Mouse (Mus musculus): ENCODE data around the gene Slc25a22. TPM values are rescaled to one million over a fixed set of nuclear protein-coding genes. Genes with fewer than 3 reads are reported as not detected.

Gene Slc25a22
- polyA plus RNA-seq, 1 experiment from 2014 or later = 14.1 TPM

DNA sequence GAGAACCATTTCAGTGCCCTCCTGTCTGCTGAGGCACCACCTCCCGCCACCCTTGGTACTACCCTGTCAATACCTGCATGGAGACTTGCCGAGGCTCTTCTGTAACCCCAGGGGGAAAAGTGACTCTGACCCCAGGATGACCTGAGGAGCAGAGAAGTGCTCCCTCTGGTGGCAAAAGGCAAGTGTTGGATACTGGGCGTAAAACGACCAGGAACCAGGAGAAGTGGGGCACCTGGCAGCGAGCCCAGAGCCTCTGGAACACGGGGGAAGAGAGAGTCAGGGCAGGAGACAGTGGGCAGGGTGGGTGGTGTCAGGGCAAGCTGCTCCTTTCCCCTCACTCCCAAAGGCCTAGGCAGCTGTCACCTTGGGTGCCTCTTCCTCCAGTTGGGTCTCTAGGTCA, 2.9 kb upstream of the Slc25a22 start:
- Histone ChIP-seq H3K4me2 (no peak overlapping the region), H3K4me1 (replicated peaks) (peaks cover 51% of the 10 kb centered on the region), H3K9me3 (replicated peaks) (no peaks in the 10 kb centered on the region), H3K27me3 (no peaks in the 10 kb centered on the region), H3K9ac (no peak overlapping the region), H3K27ac (no peak overlapping the region), H3K36me3 (peaks cover 14% of the 10 kb centered on the region), H3K4me3 (no peak overlapping the region)
- ATAC-seq (replicated peaks; ENCODE audit: insufficient number of reproducible peaks, insufficient read depth, low FRiP score, low read depth) = no peak
- WGBS = 27% methylated on average over 6 of the region's 6 CpGs

DNA sequence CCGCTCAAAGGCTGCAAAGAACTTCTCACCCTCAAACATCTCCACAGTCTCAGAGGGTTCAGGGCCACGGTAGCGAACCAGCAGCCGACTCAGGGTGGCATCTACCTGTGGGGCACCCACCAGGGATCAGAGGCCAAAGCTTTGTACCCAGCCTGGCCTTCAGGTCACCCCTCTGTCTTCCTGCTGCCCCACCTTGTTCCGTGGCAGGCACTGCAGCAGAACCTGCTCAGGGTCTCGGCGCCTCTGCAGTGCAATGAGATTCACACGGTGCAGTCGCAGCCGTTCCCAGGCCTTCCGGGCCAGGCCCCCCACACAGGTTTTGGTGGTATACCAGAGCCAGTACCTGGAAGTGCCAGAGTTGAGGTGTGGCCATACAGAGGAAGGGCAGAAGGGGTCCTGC, 2.1 kb upstream of the Slc25a22 start:
- ATAC-seq (replicated peaks; ENCODE audit: insufficient number of reproducible peaks, insufficient read depth, low FRiP score, low read depth) = no peak
- Histone ChIP-seq H3K36me3 (peaks cover 14% of the 10 kb centered on the region), H3K4me3 (no peak overlapping the region), H3K9ac (no peak overlapping the region), H3K4me1 (replicated peaks) (peaks cover 57% of the 10 kb centered on the region), H3K27ac (no peak overlapping the region), H3K9me3 (replicated peaks) (no peaks in the 10 kb centered on the region), H3K27me3 (no peaks in the 10 kb centered on the region), H3K4me2 (no peak overlapping the region)
- WGBS = 95% methylated on average over 11 of the region's 11 CpGs

DNA sequence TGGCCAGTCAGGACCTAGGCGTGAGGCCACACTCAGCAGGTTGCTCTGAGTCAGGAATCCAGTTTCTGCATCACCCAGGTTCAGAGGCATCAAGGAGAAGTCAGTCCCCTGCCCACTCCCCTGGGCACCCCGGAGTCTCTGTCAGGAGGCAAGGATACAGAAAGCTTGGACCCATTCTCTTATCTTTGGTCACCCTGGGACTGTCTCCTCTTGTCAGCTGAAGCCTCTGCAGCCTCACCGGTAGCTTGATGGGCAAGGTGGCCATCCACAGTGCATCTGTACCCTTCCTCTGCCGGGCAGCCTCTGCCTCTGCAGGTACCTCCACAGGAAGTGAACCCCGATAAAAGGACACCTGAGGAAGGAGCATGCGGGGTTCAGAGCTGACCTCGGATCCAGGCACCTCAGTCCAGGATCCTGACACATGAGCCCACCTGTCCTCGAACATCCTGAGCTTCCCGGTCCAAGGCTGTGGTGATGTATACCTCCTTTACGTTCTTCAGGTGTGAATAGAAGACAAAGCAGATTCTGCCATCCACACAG, 1.5 kb upstream of the Slc25a22 start:
- no peak for ATAC-seq (replicated peaks; ENCODE audit: insufficient number of reproducible peaks, insufficient read depth, low FRiP score, low read depth)
- H3K9me3 ChIP-seq (replicated peaks) = no peaks in the 10 kb centered on the region
- H3K4me1 ChIP-seq (replicated peaks) = peaks cover 61% of the 10 kb centered on the region
- H3K36me3 ChIP-seq = peaks cover 14% of the 10 kb centered on the region
- H3K27me3 ChIP-seq = no peaks in the 10 kb centered on the region
- no peak overlapping the region for H3K4me2 ChIP-seq
- H3K4me3 ChIP-seq = no peak overlapping the region
- no peak overlapping the region for H3K27ac ChIP-seq
- WGBS = 94% methylated on average over 10 of the region's 10 CpGs
- no peak overlapping the region; the same call in 1 of the 2 replicates for H3K9ac ChIP-seq

GRCm38 (mm10) chr7:141438201-141438968, 693 bp upstream of the Slc25a22 start:
- Histone ChIP-seq H3K4me3 (no peak overlapping the region), H3K9ac (no peak overlapping the region), H3K4me2 (no peak overlapping the region), H3K36me3 (peaks cover 15% of the 10 kb centered on the region), H3K27ac (no peak overlapping the region), H3K9me3 (replicated peaks) (no peaks in the 10 kb centered on the region), H3K27me3 (no peaks in the 10 kb centered on the region), H3K4me1 (replicated peaks) (peaks cover 62% of the 10 kb centered on the region)
- ATAC-seq (replicated peaks; ENCODE audit: insufficient number of reproducible peaks, insufficient read depth, low FRiP score, low read depth) = no peak
- WGBS = 91% methylated on average over 12 of the region's 12 CpGs

GRCm38 (mm10) chr7:141436523-141436892, 1.2 kb downstream of the Slc25a22 start:
- WGBS = 65% methylated on average over 2 of the region's 2 CpGs
- Histone ChIP-seq H3K4me1 (replicated peaks) (peaks cover 50% of the 10 kb centered on the region), H3K4me3 (peak overlapping the region; percentile 63), H3K36me3 (peaks cover 22% of the 10 kb centered on the region), H3K9ac (peak overlapping the region; percentile 71; the same call in 1 of the 2 replicates), H3K27me3 (no peaks in the 10 kb centered on the region), H3K4me2 (peak overlapping the region; percentile 89), H3K9me3 (replicated peaks) (no peaks in the 10 kb centered on the region), H3K27ac (no peak overlapping the region)
- ATAC-seq (replicated peaks; ENCODE audit: insufficient number of reproducible peaks, insufficient read depth, low FRiP score, low read depth) = no peak

GRCm38 (mm10) chr7:141435856-141436522, 1.7 kb downstream of the Slc25a22 start:
- WGBS = 83% methylated on average over 9 of the region's 9 CpGs
- Histone ChIP-seq H3K27ac (no peak overlapping the region), H3K36me3 (peaks cover 22% of the 10 kb centered on the region), H3K4me1 (replicated peaks) (peaks cover 47% of the 10 kb centered on the region), H3K9ac (no peak overlapping the region), H3K9me3 (replicated peaks) (no peaks in the 10 kb centered on the region), H3K27me3 (no peaks in the 10 kb centered on the region), H3K4me3 (no peak overlapping the region), H3K4me2 (peak overlapping the region; percentile 86)
- ATAC-seq (replicated peaks; ENCODE audit: insufficient number of reproducible peaks, insufficient read depth, low FRiP score, low read depth) = no peak

DNA sequence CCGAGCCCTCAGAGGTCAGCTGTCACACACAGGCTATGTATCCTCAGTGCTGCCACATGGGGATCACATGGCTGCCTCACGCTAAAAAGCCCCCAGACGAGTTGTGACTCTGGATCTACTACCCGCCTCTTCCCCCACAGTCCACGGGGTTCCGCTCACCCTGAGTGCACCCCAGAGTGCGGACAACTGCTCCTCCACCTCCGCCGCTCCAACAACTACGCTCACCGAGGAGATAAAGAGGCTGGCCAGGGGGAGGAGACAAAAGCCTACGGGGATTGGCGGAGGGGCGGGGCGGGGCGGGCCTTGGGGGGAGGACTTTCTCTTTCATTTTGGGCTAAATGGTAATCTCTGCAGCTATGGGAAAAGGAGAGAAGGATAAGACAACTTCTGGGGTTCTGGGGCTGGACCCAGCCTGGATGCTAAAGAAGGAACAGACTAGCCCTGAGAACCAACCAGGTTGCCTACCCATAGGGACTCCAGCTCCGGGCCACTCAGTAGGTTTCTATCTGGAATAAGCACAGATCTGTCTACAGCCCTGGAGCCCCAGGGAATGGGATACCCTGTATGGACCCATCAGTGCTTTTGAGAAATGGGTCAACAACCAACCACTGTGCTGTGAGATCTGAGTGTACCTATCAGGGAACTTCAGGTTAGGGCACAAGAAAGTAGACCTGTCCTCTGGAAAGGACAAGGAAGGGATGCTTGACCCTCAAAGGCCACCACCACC, 2.4 kb downstream of the Slc25a22 start:
- Histone ChIP-seq H3K9ac (peak overlapping the region; percentile 61), H3K36me3 (peaks cover 22% of the 10 kb centered on the region), H3K4me2 (peak overlapping the region; percentile 86), H3K27ac (peak overlapping the region; percentile 69), H3K4me3 (peak overlapping the region; percentile 58), H3K4me1 (replicated peaks) (peaks cover 43% of the 10 kb centered on the region), H3K27me3 (no peaks in the 10 kb centered on the region), H3K9me3 (replicated peaks) (no peaks in the 10 kb centered on the region)
- ATAC-seq (replicated peaks; ENCODE audit: insufficient number of reproducible peaks, insufficient read depth, low FRiP score, low read depth) = 0 out of 2 replicates have a peak, but pooled peaks have one; percentile 11
- 4% methylated on average over 17 of the region's 17 CpGs for WGBS

GRCm38 (mm10) chr7:141434464-141434863, 3.2 kb downstream of the Slc25a22 start:
- WGBS = 12% methylated on average over 8 of the region's 8 CpGs

GRCm38 (mm10) chr7:141433517-141434400, 3.9 kb downstream of the Slc25a22 start:
- H3K36me3 ChIP-seq = peaks cover 14% of the 10 kb centered on the region
- WGBS = 74% methylated on average over 15 of the region's 15 CpGs
- peaks cover 58% of the 10 kb centered on the region for H3K4me1 ChIP-seq (replicated peaks)
- peak overlapping the region; percentile 86 for H3K4me2 ChIP-seq
- no peak overlapping the region for H3K27ac ChIP-seq
- H3K4me3 ChIP-seq = peak overlapping the region; percentile 58
- peak overlapping the region; percentile 61 for H3K9ac ChIP-seq
- ATAC-seq (replicated peaks; ENCODE audit: insufficient number of reproducible peaks, insufficient read depth, low FRiP score, low read depth) = no peak
- H3K27me3 ChIP-seq = no peaks in the 10 kb centered on the region
- H3K9me3 ChIP-seq (replicated peaks) = no peaks in the 10 kb centered on the region

More at GRCm38 (mm10) chr7:141434464-141434863, 3.2 kb downstream of the Slc25a22 start:
- Histone ChIP-seq H3K36me3 (peaks cover 22% of the 10 kb centered on the region), H3K4me2 (peak overlapping the region; percentile 86), H3K4me1 (replicated peaks) (peaks cover 51% of the 10 kb centered on the region), H3K4me3 (peak overlapping the region; percentile 58), H3K9me3 (replicated peaks) (no peaks in the 10 kb centered on the region), H3K9ac (peak overlapping the region; percentile 61), H3K27me3 (no peaks in the 10 kb centered on the region), H3K27ac (peak overlapping the region; percentile 69)
- no peak for ATAC-seq (replicated peaks; ENCODE audit: insufficient number of reproducible peaks, insufficient read depth, low FRiP score, low read depth)

DNA sequence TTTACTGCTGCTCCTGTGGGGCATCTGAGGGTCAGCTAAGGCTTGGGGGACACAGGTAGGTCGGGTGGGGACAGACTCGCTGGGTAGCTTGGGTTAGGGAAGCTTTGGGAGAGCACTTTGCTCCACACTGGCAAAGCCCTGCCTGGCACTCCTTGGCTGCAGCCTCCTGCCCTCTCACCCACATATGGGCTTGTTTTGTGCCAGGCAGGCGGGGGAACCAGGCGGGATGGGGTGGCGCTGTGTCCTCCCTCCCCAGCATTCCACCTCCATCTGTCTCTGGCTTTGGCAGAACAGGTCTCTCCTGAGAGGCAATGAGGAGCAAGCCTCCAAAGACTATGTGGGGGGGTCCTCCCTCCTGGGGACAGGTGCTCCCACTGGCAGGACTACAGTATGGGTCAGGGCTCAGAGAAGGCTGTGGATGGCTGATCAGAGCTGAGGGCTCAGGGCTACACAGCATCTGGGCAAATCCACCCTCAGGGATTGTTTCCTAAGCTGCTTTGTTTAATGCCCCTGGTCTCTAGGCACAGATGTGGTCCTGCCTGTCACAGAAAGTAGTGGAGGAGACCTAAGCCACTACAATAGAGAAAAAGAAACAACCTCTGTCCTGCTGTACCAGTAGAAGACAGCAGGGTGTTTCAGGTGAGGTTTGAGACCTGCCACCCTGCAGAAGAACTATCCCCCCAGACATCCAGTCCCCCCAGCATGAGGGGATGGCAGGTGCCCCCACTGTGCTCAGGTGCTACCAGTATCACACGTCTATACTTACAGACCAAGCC, 4.8 kb downstream of the Slc25a22 start:
- Histone ChIP-seq H3K9ac (no peak overlapping the region), H3K27ac (no peak overlapping the region), H3K4me3 (no peak overlapping the region), H3K36me3 (peaks cover 8% of the 10 kb centered on the region), H3K27me3 (no peaks in the 10 kb centered on the region), H3K4me2 (no peak overlapping the region), H3K4me1 (replicated peaks) (peaks cover 64% of the 10 kb centered on the region), H3K9me3 (replicated peaks) (no peaks in the 10 kb centered on the region)
- no peak for ATAC-seq (replicated peaks; ENCODE audit: insufficient number of reproducible peaks, insufficient read depth, low FRiP score, low read depth)
- 88% methylated on average over 6 of the region's 6 CpGs for WGBS
